13 mouse cellular contexts compared by ENCODE assay signal in the genomic region with DNA sequence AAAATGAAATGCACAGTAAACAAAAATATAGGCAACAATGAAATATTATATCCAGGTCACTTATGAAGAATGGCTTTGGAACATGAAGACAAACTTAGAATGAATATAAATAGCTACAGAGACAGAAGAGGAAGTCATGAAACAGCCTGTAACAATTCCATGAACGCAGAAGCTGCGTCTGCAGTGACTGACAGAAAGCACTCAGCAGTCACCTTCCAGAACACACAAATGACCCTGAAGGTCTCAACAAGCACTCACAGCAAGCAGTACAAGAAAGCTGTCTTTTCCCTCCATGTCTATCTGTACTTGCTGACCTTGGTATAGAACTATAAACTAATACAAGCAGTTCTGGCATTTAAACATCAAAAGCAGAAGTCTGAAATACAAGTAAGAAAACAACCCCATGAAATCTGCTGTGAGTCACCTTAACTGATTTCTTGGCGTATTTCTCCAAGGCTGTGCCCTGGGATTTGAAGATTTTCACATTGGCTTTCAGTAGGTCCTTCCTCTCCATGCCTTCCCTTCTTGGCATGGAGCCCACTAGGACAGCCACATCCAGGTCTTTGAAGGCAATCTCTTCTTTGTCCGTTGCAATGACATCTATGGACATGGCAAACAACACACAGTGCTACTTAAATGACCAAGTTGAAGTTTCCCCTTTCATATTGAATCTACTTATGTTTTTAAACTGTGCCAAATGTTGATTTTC. TPM values are rescaled to one million over a fixed set of nuclear protein-coding genes. Genes with fewer than 3 reads are reported as not detected.
DNase-seq lines count a peak whose midpoint lies in the region; ATAC-seq and TF ChIP-seq lines count a peak whose summit lies in the region.
"Had no signal": no experiment of that assay in that cellular context is flagged by ENCODE, and none has a peak within 500 bp of the region (broad histone marks: within the 10 kb centered on the region; RNA-seq: fewer than 3 reads in every experiment).

No protein-coding gene starts in this region.

- peaks cover 7% of the 10 kb centered on the region for H3K4me1 ChIP-seq in spleen, adult 2 months (ENCODE audit: control insufficient read depth, insufficient read depth, insufficient read length)
- no peaks in the 10 kb centered on the region for H3K4me1 ChIP-seq in lung, postnatal 0 days (ENCODE audit: insufficient read depth, low read depth, low read length)

- no peak for TF ChIP-seq POLR2A in spleen, adult 2 months (IDR thresholded peaks at IDR 0.05; ENCODE audit: low read depth, low read length)

- no peak for TF ChIP-seq CTCF in spleen, adult 2 months (IDR thresholded peaks at IDR 0.05; ENCODE audit: extremely low read depth, insufficient read depth, insufficient read length, insufficient replicate concordance)
- no peak for TF ChIP-seq CTCF in lung, postnatal 0 days (IDR thresholded peaks at IDR 0.05)

- no peaks in the 10 kb centered on the region for H3K27me3 ChIP-seq in spleen, adult 2 months (ENCODE audit: control insufficient read depth, insufficient read depth, low read length)
- H3K27me3 ChIP-seq in lung, postnatal 0 days (replicated peaks; ENCODE audit: insufficient read depth, low read length) = no peaks in the 10 kb centered on the region
- H3K27me3 ChIP-seq: midbrain, embryonic 15.5 days had no signal

- H3K9me3 ChIP-seq in lung, postnatal 0 days (ENCODE audit: low read length) = no peaks in the 10 kb centered on the region
- H3K9me3 ChIP-seq: midbrain, embryonic 15.5 days had no signal

- peak; percentile 70 for DNase-seq in adrenal gland, postnatal 10 days
- DNase-seq in adrenal gland, adult 18-20 months (ENCODE audit: low spot score in 2 of 2) = no peak
- DNase-seq in spleen, adult 2 months (ENCODE audit: low read depth in 1 of 2, low spot score in 2 of 2) = no peak
- no peak for DNase-seq in spleen, postnatal 14 days (ENCODE audit: low spot score in 2 of 2)
- DNase-seq in heart, postnatal 10 days = peak; percentile 42 to 56
- DNase-seq in right cerebral cortex, postnatal 36 days (ENCODE audit: low spot score in 2 of 2) = no peak
- DNase-seq in lung, postnatal 0 days (ENCODE audit: low spot score) = no peak
- no peak for DNase-seq in right cerebral cortex, postnatal 4 days
- DNase-seq: gastrocnemius, postnatal 10 days; liver, postnatal 0 days; thymus, postnatal 4 days had no signal

- H3K9ac ChIP-seq in lung, postnatal 0 days (replicated peaks; ENCODE audit: low read depth) = no peak overlapping the region
- H3K9ac ChIP-seq: liver, postnatal 0 days; midbrain, embryonic 15.5 days had no signal

- TF ChIP-seq EP300 in lung, postnatal 0 days (IDR thresholded peaks at IDR 0.05) = no peak

- H3K4me2 ChIP-seq in lung, postnatal 0 days (replicated peaks; ENCODE audit: low read depth, low read length) = no peak overlapping the region
- H3K4me2 ChIP-seq: midbrain, embryonic 15.5 days had no signal

- WGBS in spleen, adult 2 months = 59% methylated on average over 4 of the region's 4 CpGs
- WGBS in lung, postnatal 0 days = 57% methylated on average over 4 of the region's 4 CpGs

- intact Hi-C loops in heart, postnatal 10 days (cut with DNase I) = loop anchor here (10.0 kb wide), 1 partner anchor 199 kb away; no protein-coding TSS in a partner anchor

- H3K27ac ChIP-seq in spleen, adult 2 months (ENCODE audit: insufficient read depth, low read length) = 0 out of 2 replicates have a peak overlapping the region, but pooled peaks have one; percentile 8
- H3K27ac ChIP-seq in lung, postnatal 0 days (ENCODE audit: low read length) = no peak overlapping the region
- H3K27ac ChIP-seq: midbrain, embryonic 15.5 days had no signal

- no peak for ATAC-seq in lung, postnatal 0 days
- ATAC-seq: liver, postnatal 0 days; midbrain, embryonic 15.5 days had no signal

- H3K4me3 ChIP-seq in spleen, adult 2 months (ENCODE audit: extremely low read depth, insufficient read depth, insufficient read length) = no peak overlapping the region
- H3K4me3 ChIP-seq in lung, postnatal 0 days (ENCODE audit: low read depth, low read length) = no peak overlapping the region
- H3K4me3 ChIP-seq: erythroblast, embryonic 14.5 days; midbrain, embryonic 15.5 days had no signal

- H3K36me3 ChIP-seq in spleen, adult 2 months (ENCODE audit: control insufficient read depth, insufficient read depth, low read length) = peaks cover 28% of the 10 kb centered on the region
- H3K36me3 ChIP-seq in lung, postnatal 0 days (ENCODE audit: insufficient read depth, low read length) = peaks cover 16% of the 10 kb centered on the region

RNA-seq across cellular contexts. Expression of gene Wdpcp, which starts 8.3 kb away (rescaled TPM):
- 1 to 10 TPM; 6.9 to 9.9 TPM for total RNA-seq in adrenal gland, postnatal 10 days (2021)
- total RNA-seq in adrenal gland, adult 18-20 months (2021) = 10 to 100 TPM; 15.2 to 18.8 TPM
- polyA plus RNA-seq in spleen, adult 2 months (2012; rRNA removed) = 0.66 and 1.4 TPM in 2 replicates
- 1 to 10 TPM; 6.5 to 6.7 TPM for total RNA-seq in heart, postnatal 10 days (2021)
- 5.0 and 9.0 TPM in 2 replicates for polyA plus RNA-seq in lung, postnatal 0 days (2015; fragmentation: Nextera tagmentation; extraction: Ambion mirVana)
- polyA plus RNA-seq: erythroblast, embryonic 14.5 days had no signal

RNA-seq across cellular contexts. Expression of gene Mdh1, which starts 8.4 kb away (rescaled TPM):
- 100 to 1,000 TPM; 587 to 703 TPM for total RNA-seq in adrenal gland, postnatal 10 days (2021)
- total RNA-seq in adrenal gland, adult 18-20 months (2021) = 100 to 1,000 TPM; 650 to 678 TPM
- 45.0 and 52.0 TPM in 2 replicates for polyA plus RNA-seq in spleen, adult 2 months (2012; rRNA removed)
- 1,000 to 10,000 TPM; 2,015 to 2,040 TPM for total RNA-seq in heart, postnatal 10 days (2021)
- 205 and 221 TPM in 2 replicates for polyA plus RNA-seq in lung, postnatal 0 days (2015; fragmentation: Nextera tagmentation; extraction: Ambion mirVana)

Comparison
In these comparisons a context has a peak if more than half of its experiments do, and no peak if none do; other contexts are left out.
1. DNase-seq: peak in adrenal gland, postnatal 10 days (single experiment) and heart, postnatal 10 days (2 of 2); none in adrenal gland, adult 18-20 months (0 of 2), spleen, adult 2 months (0 of 2), spleen, postnatal 14 days (0 of 2), right cerebral cortex, postnatal 36 days (0 of 2), lung, postnatal 0 days (single experiment) and right cerebral cortex, postnatal 4 days (single experiment).